Mouse (Mus musculus) midbrain, postnatal 0 days (tissue): Measurements from ENCODE around the gene Rnf167. TPM values are rescaled to one million over a fixed set of nuclear protein-coding genes. Genes with fewer than 3 reads are reported as not detected.

Experiments used
- ATAC-seq: fragments of 200-750 bp; cut with Nextera tagmentation; 2 replicates; pipeline ENCODE4 v1.8.0; 2017; ENCODE audit warnings: moderate number of reproducible peaks, mild to moderate bottlenecking, moderate TSS enrichment, moderate library complexity; ENCODE audit not compliant: low FRiP score
- DNase-seq: peaks from one replicate; pipeline ENCODE4 v3.0.0-alpha.2; 2015; ENCODE audit warnings: low spot score
- H3K27ac ChIP-seq: fragments of 300-500 bp; sonication (generic); 2 replicates; pipeline ENCODE4 v1.5.1; 2014; ENCODE audit warnings: low read depth, mild to moderate bottlenecking, low read length, mixed read lengths
- H3K27me3 ChIP-seq: fragments of 300-500 bp; sonication (generic); 2 replicates; pipeline ENCODE4 v1.6.1; 2014; ENCODE audit warnings: low read length, control low read depth, mixed read lengths; ENCODE audit not compliant: insufficient read depth
- H3K36me3 ChIP-seq: fragments of 300-500 bp; sonication (generic); 2 replicates; pipeline ENCODE4 v1.6.1; 2014; ENCODE audit warnings: low read length, control low read depth, mixed read lengths; ENCODE audit not compliant: insufficient read depth
- H3K4me1 ChIP-seq: fragments of 300-500 bp; sonication (generic); 2 replicates; pipeline ENCODE4 v1.6.1; 2014; ENCODE audit warnings: mild to moderate bottlenecking, control low read depth, antibody characterized with exemption, low read length, mixed read lengths; ENCODE audit not compliant: insufficient read depth
- H3K4me2 ChIP-seq: fragments of 300-500 bp; sonication (generic); 2 replicates; pipeline ENCODE4 v1.6.1; 2014; ENCODE audit warnings: low read depth, mild to moderate bottlenecking, low read length, mixed read lengths; ENCODE audit not compliant: poor library complexity, severe bottlenecking
- H3K4me3 ChIP-seq: fragments of 300-500 bp; sonication (generic); 2 replicates; pipeline ENCODE4 v1.5.1; 2014; ENCODE audit warnings: low read depth, mild to moderate bottlenecking, low read length, moderate library complexity
- H3K9ac ChIP-seq: fragments of 300-500 bp; sonication (generic); replicated peaks from 2 replicates; pipeline ENCODE4 v1.6.1; 2014; ENCODE audit warnings: mild to moderate bottlenecking, low read length, moderate library complexity, mixed read lengths; ENCODE audit not compliant: poor library complexity, severe bottlenecking
- H3K9me3 ChIP-seq: fragments of 300-500 bp; sonication (generic); 2 replicates; pipeline ENCODE4 v1.6.1; 2016; ENCODE audit warnings: low read length, control low read depth
- CTCF ChIP-seq: IDR thresholded peaks from 2 replicates; pipeline ENCODE4 v1.5.1; 2016; ENCODE audit warnings: antibody characterized with exemption, mild to moderate bottlenecking
- WGBS: fragments of 180-500 bp; shearing (Covaris S2); extraction: QIAGEN DNeasy Blood & Tissue Kit; methylation state at CpG from one replicate; pipeline ENCODE4 v1.1.7; 2014; 5-methylcytosine and 5-hydroxymethylcytosine counted together
- polyA plus RNA-seq: library from polyadenylated mRNA; unstranded; fragments of >200 nt; fragmentation: Nextera tagmentation; extraction: Ambion mirVana; gene quantifications from 2 replicates; pipeline ENCODE4 v1.2.1, GENCODE M21; 2015
- total RNA-seq: library from RNA; depleted of rRNA; stranded (reverse); fragments of >200 nt; gene quantifications from 2 replicates; pipeline ENCODE4 v1.2.3, GENCODE M21; 2014

The Rnf167 gene
- total and polyA plus RNA-seq, 2 experiments from 2014 or later, result 74.4 to 97.2 TPM

DNA sequence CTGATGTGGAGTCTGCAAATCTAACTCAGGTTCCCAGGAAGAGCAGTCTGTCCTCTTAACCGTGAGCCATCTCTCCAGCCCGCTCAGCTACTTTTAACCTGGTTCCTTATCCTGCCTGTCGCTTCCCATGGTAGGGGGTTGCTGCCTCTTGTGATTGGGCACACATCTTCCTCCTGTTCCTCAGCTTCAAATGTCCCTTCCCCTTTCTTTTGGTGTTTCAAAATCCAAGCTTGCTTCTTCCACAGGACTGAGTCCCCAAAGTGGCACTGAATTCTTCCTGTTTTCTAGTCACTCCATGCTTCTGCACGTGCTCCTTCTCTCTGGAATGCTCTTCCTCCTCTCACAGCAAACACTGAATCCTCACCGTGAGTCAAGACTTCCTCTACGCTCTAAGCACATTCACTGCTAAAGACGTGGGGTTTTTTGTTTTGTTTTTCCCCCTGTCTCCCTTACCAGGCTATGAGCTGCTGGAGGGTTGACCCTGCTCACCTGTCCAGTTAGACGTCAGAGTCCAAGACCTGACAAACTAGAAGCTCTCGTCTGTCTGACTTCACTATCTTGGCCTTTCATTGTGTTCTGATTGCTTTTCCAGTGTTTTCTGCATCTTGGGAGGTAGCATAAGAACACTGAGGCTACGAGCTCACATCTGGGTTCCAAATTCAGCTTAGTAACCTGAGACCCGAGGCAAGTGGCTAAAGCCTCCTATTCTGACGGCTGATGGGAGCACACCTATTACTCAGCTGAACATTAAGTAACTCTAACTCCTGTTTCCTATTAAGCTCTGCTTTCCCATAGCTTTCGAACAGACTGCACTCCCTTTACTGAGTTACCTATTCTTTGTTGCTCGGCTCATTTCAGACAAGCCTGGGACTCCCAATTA is 20.5 kb downstream of the Rnf167 start:
- no peaks in the 10 kb centered on the region for H3K27me3 ChIP-seq
- H3K27ac ChIP-seq, result peak overlapping the region; percentile 60; the same call in 1 of the 2 replicates
- 76% methylated on average over 14 of the region's 14 CpGs for WGBS
- TF ChIP-seq CTCF, result no peak
- H3K9me3 ChIP-seq, result no peaks in the 10 kb centered on the region
- no peak for DNase-seq
- peaks cover 26% of the 10 kb centered on the region for H3K36me3 ChIP-seq
- peak overlapping the region; percentile 2; the same call in 1 of the 2 replicates for H3K9ac ChIP-seq
- 0 out of 2 replicates have a peak, but pooled peaks cover 6% of the 10 kb centered on the region for H3K4me1 ChIP-seq
- H3K4me3 ChIP-seq, result peak overlapping the region; percentile 57; the same call in 1 of the 2 replicates
- H3K4me2 ChIP-seq, result peak overlapping the region; percentile 58
- ATAC-seq, result no peak

DNA sequence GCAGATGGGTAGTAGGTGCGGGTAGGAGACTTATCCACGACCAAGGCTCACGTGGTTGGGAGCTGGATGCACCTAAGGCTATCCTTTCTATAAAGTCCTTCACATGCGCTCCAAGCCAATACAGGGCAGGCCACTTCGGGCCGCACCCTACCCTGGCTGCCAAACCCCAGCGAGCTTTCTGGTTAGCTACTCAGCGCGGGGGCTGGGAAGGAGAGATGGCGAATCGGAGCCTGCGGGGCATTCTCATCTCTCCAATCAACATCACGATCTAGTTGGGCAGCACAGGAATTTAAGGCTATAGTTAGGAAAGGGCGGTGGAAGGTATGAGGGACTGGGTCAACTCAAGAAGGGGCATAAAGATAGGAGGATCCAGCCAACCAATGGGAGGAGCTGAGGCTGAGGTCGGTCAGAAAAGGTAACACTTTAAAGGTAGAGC is 21.3 kb downstream of the Rnf167 start:
- Histone ChIP-seq H3K4me1 (0 out of 2 replicates have a peak, but pooled peaks cover 6% of the 10 kb centered on the region), H3K4me2 (peak overlapping the region; percentile 58), H3K9ac (peak overlapping the region; percentile 2), H3K27me3 (no peaks in the 10 kb centered on the region), H3K9me3 (no peaks in the 10 kb centered on the region), H3K4me3 (peak overlapping the region; percentile 57), H3K27ac (peak overlapping the region; percentile 60), H3K36me3 (peaks cover 20% of the 10 kb centered on the region)
- WGBS, result 2% methylated on average over 15 of the region's 15 CpGs
- ATAC-seq (no peak; the same call in 1 of the 2 replicates), DNase-seq (no peak)
- TF ChIP-seq CTCF, result no peak

DNA sequence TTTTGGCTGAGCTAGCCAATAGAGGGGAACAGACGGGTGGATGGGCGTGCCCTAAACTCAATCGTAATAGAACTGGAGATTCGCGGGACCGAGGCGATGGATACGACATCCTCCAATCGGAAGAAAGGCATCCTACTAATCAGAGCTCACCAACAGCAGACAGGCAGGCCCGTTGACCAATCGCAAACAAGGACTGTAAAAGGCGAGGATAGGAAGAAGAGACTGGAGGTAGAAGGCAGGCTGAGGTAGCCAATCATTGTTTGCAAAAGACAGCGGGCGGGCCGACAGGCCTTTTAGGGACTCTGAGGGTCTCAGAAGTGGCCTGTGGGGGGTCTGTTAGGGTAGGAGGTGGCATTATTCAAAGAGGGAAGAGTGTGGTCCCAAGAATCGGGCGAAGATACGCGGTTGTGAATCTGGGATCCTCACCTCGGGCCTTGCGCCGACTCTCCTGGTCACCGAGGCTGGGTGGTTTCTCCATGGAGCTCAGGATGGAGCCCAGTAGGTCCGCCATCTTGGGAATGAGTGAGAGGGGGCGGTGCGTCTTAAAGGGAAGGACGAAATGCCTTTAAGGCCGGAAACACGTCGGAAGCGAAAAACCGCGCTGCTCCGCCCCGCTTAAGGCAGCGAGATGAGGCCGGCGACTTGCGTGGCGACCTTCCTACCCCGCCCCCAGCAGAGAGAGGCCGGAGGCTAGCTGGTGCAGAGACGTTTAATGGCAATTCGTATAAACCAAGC is 21.9 kb downstream of the Rnf167 start, which contains the start of gene Spag7:
Spag7 (minus strand) TSS at position 646 of the 735 bp plus-strand sequence.
- TF ChIP-seq CTCF, result no peak; the same call in 1 of the 2 replicates
- Histone ChIP-seq H3K4me1 (0 out of 2 replicates have a peak, but pooled peaks cover 6% of the 10 kb centered on the region), H3K27ac (peak within 1 kb of the TSS; percentile 96), H3K4me2 (peak within 1 kb of the TSS; percentile 87), H3K9me3 (no peaks in the 10 kb centered on the region), H3K27me3 (no peaks in the 10 kb centered on the region), H3K9ac (peak within 1 kb of the TSS; percentile 72), H3K4me3 (peak within 1 kb of the TSS; percentile 57), H3K36me3 (peaks cover 22% of the 10 kb centered on the region)
- DNase-seq (peak; percentile 99), ATAC-seq (peak; percentile 94)
- WGBS, result under 1% methylated on average over 44 of the region's 44 CpGs

DNA sequence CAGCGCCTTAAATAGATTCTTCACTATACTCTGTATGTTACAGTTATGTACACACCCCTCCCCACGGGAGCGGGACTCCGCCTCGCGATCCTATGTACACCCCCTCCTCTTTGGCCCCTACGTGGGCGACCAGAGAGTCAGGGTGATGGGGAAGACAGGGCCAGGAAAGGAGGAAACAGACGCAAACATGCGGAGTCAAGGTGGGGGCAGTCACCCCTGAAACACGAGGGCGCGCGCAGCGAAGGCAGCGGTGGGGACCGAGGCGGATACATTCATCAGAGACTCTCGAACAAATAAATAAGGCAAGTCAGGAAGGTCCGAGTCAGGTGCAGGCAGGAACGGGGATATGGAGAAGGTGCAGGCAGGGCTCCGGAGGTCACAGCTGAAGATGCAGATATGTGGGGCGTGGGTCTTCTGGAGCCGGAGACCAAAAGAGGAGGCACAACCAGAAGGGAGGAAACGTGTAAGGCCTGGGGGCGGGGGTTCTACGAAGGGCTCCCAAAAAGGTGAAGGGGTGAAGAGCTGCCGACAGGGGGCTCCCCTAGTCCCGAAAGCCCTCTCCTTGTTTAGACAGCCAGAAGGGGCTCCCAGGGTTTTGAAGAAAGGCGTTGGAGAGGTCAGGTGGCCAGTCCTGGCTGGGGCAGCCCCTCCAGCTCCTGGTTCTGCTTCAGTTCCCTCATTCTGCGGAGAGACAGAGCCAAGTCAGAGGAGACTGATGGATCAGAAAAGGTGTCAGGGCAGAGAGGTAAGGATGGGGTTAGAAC is 22.7 kb downstream of the Rnf167 start:
- WGBS, result under 1% methylated on average over 31 of the region's 31 CpGs
- peak; percentile 82 for DNase-seq
- Histone ChIP-seq H3K4me1 (0 out of 2 replicates have a peak, but pooled peaks cover 6% of the 10 kb centered on the region), H3K4me3 (peak overlapping the region; percentile 57), H3K9ac (peak overlapping the region; percentile 72), H3K4me2 (peak overlapping the region; percentile 87), H3K36me3 (peaks cover 16% of the 10 kb centered on the region), H3K27ac (peak overlapping the region; percentile 96), H3K27me3 (no peaks in the 10 kb centered on the region), H3K9me3 (no peaks in the 10 kb centered on the region)
- TF ChIP-seq CTCF, result peak; percentile 72
- peak; percentile 50 for ATAC-seq

DNA sequence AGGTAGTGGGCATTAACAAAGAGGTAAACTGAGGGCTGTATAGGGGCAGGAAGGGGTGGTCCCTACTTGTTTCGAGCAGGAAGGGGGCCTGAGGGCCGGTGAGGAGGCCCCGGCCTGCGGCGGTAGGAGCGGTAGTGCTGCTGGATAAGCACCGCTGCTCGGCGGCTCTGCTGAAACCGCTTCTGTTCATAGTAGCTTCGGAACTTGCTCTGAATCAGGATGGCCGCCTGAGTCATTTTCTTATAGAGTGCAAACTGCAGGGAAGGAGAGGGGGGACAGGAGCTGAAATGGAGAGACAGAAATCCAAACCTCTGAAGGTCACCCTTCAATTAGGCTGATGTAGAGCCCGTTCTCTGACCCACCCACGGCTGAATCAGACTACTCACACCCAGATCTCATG is 23.4 kb downstream of the Rnf167 start:
- ATAC-seq, result no peak
- peaks cover 16% of the 10 kb centered on the region for H3K36me3 ChIP-seq
- DNase-seq, result no peak

More for the DNA sequence above, 23.4 kb downstream of the Rnf167 start:
- H3K4me1 ChIP-seq, result 0 out of 2 replicates have a peak, but pooled peaks cover 6% of the 10 kb centered on the region
- peak overlapping the region; percentile 72 for H3K9ac ChIP-seq
- WGBS, result 38% methylated on average over 14 of the region's 14 CpGs
- no peaks in the 10 kb centered on the region for H3K27me3 ChIP-seq
- peak overlapping the region; percentile 87 for H3K4me2 ChIP-seq
- peak overlapping the region; percentile 57 for H3K4me3 ChIP-seq
- H3K27ac ChIP-seq, result peak overlapping the region; percentile 96
- no peaks in the 10 kb centered on the region for H3K9me3 ChIP-seq
- TF ChIP-seq CTCF, result no peak
